Mouse (Mus musculus) brown adipose tissue, adult 24 weeks (tissue): ENCODE measurements around the gene Ribc1. TPM values are rescaled to one million over a fixed set of nuclear protein-coding genes. Genes with fewer than 3 reads are reported as not detected.

ENCODE experiments used
- polyA plus RNA-seq: library from polyadenylated mRNA; stranded (reverse); fragments of >200 nt; gene quantifications from 2 replicates; pipeline ENCODE4 v1.2.4, GENCODE M21; 2012; ENCODE audit not compliant: missing spikeins, insufficient read depth, insufficient read length

Gene Ribc1
- polyA plus RNA-seq, 1 experiment, result 2.3 TPM

Other genes with a start within 250 kb of the Ribc1 start
- gene Huwe1, start 215.5 kb downstream of the Ribc1 start, polyA plus RNA-seq, result 33.4 and 44.0 TPM in 2 replicates
- 221 and 367 TPM in 2 replicates for gene Hsd17b10, start 14.4 kb downstream of the Ribc1 start, polyA plus RNA-seq
- 39.7 and 40.6 TPM in 2 replicates for gene Smc1a, start 133 bp upstream of the Ribc1 start, polyA plus RNA-seq
- 36.4 and 55.1 TPM in 2 replicates for gene Iqsec2, start 128.0 kb upstream of the Ribc1 start, polyA plus RNA-seq
- gene Kdm5c, start 216.7 kb upstream of the Ribc1 start, polyA plus RNA-seq, result 25.2 and 33.0 TPM in 2 replicates